Mouse (Mus musculus) forebrain, embryonic 10.5 days (tissue): ENCODE measurements around the gene Eif4e3. TPM values are rescaled to one million over a fixed set of nuclear protein-coding genes. Genes with fewer than 3 reads are reported as not detected.

Source experiments
- DNase-seq: peaks from one replicate; pipeline ENCODE4 v3.0.0-alpha.2; 2017; ENCODE audit warnings: low spot score; ENCODE audit errors: extremely low spot score
- H3K27ac ChIP-seq: fragments of 300-500 bp; sonication (generic); 2 replicates; pipeline ENCODE4 v1.5.1; 2016; ENCODE audit warnings: mild to moderate bottlenecking
- H3K27me3 ChIP-seq: fragments of 300-500 bp; sonication (generic); 2 replicates; pipeline ENCODE4 v1.6.1; 2016; ENCODE audit warnings: mild to moderate bottlenecking; ENCODE audit not compliant: poor library complexity, severe bottlenecking
- H3K36me3 ChIP-seq: fragments of 300-500 bp; sonication (generic); replicated peaks from 2 replicates; pipeline ENCODE4 v1.6.1; 2016; ENCODE audit warnings: mild to moderate bottlenecking, moderate library complexity
- H3K4me1 ChIP-seq: fragments of 300-500 bp; sonication (generic); 2 replicates; pipeline ENCODE4 v1.6.1; 2016
- H3K4me3 ChIP-seq: fragments of 300-500 bp; sonication (generic); 2 replicates; pipeline ENCODE4 v1.5.1; 2016; ENCODE audit warnings: mild to moderate bottlenecking, moderate library complexity
- H3K9me3 ChIP-seq: fragments of 300-500 bp; sonication (generic); 2 replicates; pipeline ENCODE4 v1.6.1; 2016; ENCODE audit warnings: mild to moderate bottlenecking, moderate library complexity
- WGBS: fragments of 180-500 bp; shearing (Covaris S2); methylation state at CpG from one replicate; pipeline ENCODE4 v1.1.7; 2016; 5-methylcytosine and 5-hydroxymethylcytosine counted together
- polyA plus RNA-seq: library from polyadenylated mRNA; unstranded; fragments of >200 nt; fragmentation: Nextera tagmentation; extraction: Ambion mirVana; gene quantifications from 2 replicates; pipeline ENCODE4 v1.2.1, GENCODE M21; 2016

Gene Eif4e3
- polyA plus RNA-seq, 1 experiment from 2014 or later = 12.7 TPM

DNA sequence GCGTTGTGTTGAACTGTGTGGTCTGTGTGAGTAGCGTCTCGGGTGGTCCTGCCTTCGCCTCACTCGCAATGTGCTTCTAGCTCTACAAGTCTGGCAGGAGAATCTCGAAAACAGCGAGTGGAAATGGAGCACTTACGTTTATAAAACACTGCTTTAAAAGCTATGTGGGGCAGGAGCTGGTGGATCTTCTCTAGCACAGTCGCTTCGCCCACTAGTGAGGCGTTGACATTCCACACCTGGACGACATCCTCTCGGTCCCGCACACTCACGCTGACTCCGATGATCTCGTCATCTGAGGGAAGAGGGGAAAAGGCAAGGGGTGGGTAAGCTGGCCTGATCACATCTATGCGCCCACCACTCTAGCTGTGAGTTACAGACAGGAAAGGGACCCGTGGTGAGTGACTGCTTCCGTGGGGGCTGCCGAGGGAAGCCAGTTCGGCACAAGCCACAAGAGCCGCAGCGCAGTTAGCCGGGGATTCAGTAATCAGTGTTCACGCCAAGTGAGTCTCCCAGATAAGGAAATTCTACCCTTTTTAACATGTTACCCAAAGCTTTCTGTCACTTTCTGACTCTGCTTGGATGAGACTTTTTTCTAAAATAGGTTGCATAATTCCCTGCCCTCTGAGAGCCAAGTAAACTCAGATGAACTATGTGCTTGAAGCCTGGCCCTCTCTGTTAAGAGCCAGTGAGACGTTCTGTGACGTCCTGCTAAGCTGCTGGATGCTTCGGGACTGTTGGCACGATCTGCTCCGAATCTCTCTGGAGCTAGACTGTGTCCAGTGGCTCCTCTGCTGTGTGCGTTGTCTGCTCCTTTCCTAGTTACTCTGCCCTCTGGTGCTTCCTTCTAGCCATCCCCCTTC, 34.2 kb downstream of the Eif4e3 start:
- Histone ChIP-seq H3K4me3 (no peak overlapping the region), H3K27ac (no peak overlapping the region), H3K27me3 (no peaks in the 10 kb centered on the region), H3K4me1 (peaks cover 10% of the 10 kb centered on the region), H3K9me3 (no peaks in the 10 kb centered on the region), H3K36me3 (peaks cover 22% of the 10 kb centered on the region)
- 92% methylated on average over 32 of the region's 32 CpGs for WGBS
- no peak for DNase-seq

DNA sequence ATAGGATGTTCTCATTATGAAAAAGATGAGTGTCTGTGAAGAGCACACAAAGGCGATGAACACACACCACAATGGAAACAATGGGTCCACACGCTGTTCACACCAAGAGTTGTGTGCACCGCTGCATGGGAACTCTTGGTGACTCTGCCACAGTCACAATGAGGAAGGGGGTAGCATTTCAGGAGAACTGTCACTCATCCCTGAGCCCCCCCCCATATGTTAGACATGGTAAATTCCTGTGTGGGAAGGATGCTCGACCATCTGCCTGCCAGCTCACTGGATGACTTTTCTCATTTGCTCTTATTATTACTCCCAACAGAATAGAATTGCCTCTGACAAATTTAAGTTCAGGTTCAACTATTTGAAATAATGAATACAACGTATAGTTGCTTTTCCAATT, 34.9 kb downstream of the Eif4e3 start:
- H3K27me3 ChIP-seq = no peaks in the 10 kb centered on the region
- no peak for DNase-seq
- peaks cover 22% of the 10 kb centered on the region for H3K36me3 ChIP-seq
- peaks cover 10% of the 10 kb centered on the region for H3K4me1 ChIP-seq
- no peak overlapping the region for H3K27ac ChIP-seq
- no peak overlapping the region for H3K4me3 ChIP-seq
- no peaks in the 10 kb centered on the region for H3K9me3 ChIP-seq
- WGBS = 92% methylated on average over 5 of the region's 5 CpGs

DNA sequence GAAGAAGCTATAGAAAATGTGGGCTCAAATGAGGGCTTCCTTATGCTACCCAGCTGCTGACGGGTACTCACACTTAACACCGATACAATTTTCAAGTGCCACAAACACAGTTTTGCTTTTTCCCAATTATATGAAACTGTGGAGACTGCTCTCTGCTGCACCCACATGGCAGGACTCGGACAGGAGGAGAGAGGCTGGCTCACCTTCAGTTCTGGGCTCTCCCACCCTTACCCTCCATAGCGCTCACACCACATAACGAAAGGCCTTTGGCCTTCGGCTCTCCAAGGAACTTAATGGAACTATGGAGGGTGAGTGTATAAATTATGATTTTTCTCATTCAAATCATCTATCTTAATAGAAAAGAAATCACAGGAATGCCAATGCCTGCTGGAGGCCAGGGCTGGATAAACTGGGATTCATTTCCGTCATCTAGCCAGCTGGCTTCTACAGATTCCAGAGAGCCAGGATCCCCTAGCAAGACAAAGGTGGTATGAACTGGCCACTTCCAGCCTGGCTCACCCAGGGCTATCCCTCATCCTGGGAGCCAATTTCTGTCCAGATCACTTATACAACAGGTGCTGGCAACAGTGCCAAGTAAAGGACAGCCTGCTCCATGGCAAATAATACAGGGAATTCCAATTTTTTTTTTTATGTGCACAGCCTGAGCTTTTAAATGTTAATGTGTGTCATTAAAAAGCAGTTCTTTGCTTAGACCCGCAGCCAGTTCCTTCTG, 36.7 kb downstream of the Eif4e3 start:
- Histone ChIP-seq H3K27me3 (no peaks in the 10 kb centered on the region), H3K4me1 (peaks cover 23% of the 10 kb centered on the region), H3K9me3 (no peaks in the 10 kb centered on the region), H3K36me3 (peaks cover 19% of the 10 kb centered on the region), H3K27ac (no peak overlapping the region), H3K4me3 (no peak overlapping the region)
- 80% methylated on average over 8 of the region's 8 CpGs for WGBS
- no peak for DNase-seq

DNA sequence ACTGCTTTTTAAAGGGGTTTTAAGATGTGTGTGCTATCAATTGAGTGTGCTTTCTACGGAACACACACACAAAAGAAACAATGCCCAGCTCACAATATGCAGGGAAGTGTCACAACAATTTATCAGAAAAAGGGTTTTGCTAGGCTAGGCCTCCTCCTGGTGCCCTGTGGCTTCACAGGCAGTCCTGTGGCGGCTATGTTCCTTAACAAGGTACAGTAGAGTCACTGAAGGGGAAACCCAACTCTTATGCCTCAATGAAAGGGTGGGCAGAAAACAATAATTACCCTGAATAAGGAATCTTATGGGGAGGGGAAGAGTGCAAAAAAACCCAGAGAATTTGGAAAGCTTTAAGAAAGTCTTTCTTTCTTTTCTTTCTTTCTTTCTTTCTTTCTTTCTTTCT, 40.2 kb downstream of the Eif4e3 start:
- WGBS = 46% methylated on average over 2 of the region's 2 CpGs

DNA sequence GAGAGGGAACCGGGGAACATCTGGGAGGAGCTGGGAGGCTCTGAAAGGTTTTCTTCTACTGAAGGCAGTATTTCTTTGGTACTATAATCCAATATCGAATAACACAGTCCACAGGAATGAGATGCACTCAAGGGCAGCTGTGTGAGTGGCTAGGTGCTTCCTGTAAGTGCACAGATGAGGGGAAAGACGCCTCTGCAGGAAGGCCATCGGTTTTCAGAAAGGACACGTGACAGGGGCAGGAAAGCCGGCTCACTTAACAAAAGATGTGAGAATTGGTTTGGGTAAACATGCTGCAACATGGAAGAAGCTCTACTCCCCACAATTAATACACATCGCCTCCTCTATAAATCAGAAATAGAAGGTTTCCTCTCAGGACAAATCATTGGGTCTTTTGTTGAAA, 40.8 kb downstream of the Eif4e3 start:
- 31% methylated on average over 7 of the region's 7 CpGs for WGBS
- H3K4me3 ChIP-seq = no peak overlapping the region

More for the DNA sequence above, 40.2 kb downstream of the Eif4e3 start:
- Histone ChIP-seq H3K9me3 (no peaks in the 10 kb centered on the region), H3K4me1 (peaks cover 44% of the 10 kb centered on the region), H3K27ac (0 out of 2 replicates have a peak overlapping the region, but pooled peaks have one; percentile 67), H3K27me3 (no peaks in the 10 kb centered on the region), H3K4me3 (no peak overlapping the region), H3K36me3 (peaks cover 9% of the 10 kb centered on the region)
- DNase-seq = no peak

DNA sequence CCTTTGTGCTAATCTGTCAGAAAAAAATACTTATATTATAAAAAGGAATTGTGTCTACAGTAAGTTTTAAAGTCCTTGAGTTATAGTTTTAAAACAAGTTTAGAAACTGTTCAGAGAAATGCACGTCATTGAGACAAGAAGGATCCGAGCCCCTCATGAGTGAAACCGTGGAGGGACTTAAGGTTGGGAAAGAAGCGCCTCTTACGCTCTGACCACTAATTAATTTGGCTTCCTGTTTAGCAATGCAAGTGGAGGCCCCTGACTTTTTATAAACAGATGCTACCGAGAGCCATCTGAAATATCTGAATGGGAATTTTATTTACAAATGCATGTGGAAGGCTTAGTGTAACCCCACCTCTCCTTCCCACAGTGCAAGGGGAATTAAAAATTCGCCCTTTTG, 41.3 kb downstream of the Eif4e3 start:
- H3K4me1 ChIP-seq = peaks cover 44% of the 10 kb centered on the region
- H3K4me3 ChIP-seq = no peak overlapping the region
- peak overlapping the region; percentile 67; the same call in 1 of the 2 replicates for H3K27ac ChIP-seq
- peaks cover 9% of the 10 kb centered on the region for H3K36me3 ChIP-seq
- WGBS = 44% methylated on average over 7 of the region's 7 CpGs
- H3K27me3 ChIP-seq = no peaks in the 10 kb centered on the region
- no peaks in the 10 kb centered on the region for H3K9me3 ChIP-seq
- no peak for DNase-seq

More for the DNA sequence above, 40.8 kb downstream of the Eif4e3 start:
- no peak for DNase-seq
- peak overlapping the region; percentile 67 for H3K27ac ChIP-seq
- H3K36me3 ChIP-seq = peaks cover 9% of the 10 kb centered on the region
- no peaks in the 10 kb centered on the region for H3K27me3 ChIP-seq
- no peaks in the 10 kb centered on the region for H3K9me3 ChIP-seq
- H3K4me1 ChIP-seq = peaks cover 44% of the 10 kb centered on the region

DNA sequence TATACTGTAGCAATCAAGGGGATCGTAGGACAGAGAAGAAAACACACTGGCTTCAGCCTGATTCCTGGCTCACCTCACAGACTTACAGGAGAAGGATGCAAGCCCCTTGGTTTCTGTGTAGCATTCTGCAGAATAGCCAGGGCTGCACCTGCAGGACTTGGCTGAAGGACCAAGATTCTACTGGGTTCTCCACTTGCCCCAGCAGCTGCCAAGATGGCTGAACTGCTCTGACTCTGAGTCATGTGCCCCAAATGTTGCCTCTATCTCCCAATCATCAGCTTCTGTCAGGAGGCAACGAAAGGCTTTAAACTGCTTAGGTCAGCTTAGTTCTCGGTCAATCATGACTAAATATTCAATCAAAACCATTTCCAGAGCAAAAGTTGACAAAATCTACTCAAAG, 42.0 kb downstream of the Eif4e3 start:
- Histone ChIP-seq H3K27ac (no peak overlapping the region), H3K4me1 (peaks cover 48% of the 10 kb centered on the region), H3K27me3 (no peaks in the 10 kb centered on the region), H3K4me3 (no peak overlapping the region), H3K36me3 (peaks cover 9% of the 10 kb centered on the region), H3K9me3 (no peaks in the 10 kb centered on the region)
- no peak for DNase-seq
- 90% methylated on average over 3 of the region's 3 CpGs for WGBS

DNA sequence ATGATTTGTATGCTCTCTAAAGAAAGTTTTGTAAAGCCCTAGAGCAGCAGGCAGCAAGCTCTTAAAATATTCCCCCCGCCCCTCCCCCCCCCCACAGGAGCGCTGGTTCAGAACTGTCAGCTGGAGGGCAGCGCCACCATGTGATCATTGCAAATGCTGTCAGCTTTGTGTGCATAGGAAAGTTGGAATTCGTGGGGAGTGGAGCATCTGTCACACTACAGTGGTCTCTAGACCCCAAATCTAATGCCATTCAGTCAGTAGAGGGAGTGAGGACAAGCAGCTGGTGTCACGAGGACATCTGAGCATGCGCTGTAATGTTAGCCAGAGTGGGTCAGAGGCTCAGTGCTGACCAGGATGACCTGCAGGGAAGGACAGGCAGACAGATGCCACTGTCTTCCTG, 42.9 kb downstream of the Eif4e3 start:
- DNase-seq = peak; percentile 28
- Histone ChIP-seq H3K4me1 (peaks cover 48% of the 10 kb centered on the region), H3K4me3 (no peak overlapping the region), H3K27ac (no peak overlapping the region), H3K36me3 (peaks cover under 1% of the 10 kb centered on the region), H3K9me3 (no peaks in the 10 kb centered on the region), H3K27me3 (no peaks in the 10 kb centered on the region)
- 19% methylated on average over 6 of the region's 6 CpGs for WGBS

DNA sequence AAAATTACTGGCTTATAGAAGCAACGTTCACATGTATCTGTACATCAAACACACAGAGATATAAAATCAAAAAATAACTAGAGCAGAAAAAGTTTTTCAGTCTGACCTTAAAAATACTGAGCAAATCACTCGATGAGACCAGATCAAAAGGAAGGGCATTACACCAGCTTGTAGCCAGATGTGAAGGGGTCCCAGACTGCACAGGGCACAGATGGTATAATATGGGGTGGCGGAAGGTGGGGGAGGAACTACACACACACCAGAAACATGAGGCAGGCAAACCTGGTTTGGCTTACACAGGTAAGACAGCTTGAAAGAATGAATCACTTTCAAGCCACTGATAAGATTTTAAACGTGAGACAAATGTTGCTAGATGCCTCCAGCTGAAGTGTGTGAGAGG, 45.4 kb downstream of the Eif4e3 start:
- Histone ChIP-seq H3K27ac (no peak overlapping the region), H3K27me3 (peaks cover 18% of the 10 kb centered on the region; the same call in 1 of the 2 replicates), H3K36me3 (no peaks in the 10 kb centered on the region), H3K9me3 (no peaks in the 10 kb centered on the region), H3K4me3 (no peak overlapping the region), H3K4me1 (peaks cover 54% of the 10 kb centered on the region)
- WGBS = 84% methylated on average over 4 of the region's 4 CpGs
- no peak for DNase-seq

DNA sequence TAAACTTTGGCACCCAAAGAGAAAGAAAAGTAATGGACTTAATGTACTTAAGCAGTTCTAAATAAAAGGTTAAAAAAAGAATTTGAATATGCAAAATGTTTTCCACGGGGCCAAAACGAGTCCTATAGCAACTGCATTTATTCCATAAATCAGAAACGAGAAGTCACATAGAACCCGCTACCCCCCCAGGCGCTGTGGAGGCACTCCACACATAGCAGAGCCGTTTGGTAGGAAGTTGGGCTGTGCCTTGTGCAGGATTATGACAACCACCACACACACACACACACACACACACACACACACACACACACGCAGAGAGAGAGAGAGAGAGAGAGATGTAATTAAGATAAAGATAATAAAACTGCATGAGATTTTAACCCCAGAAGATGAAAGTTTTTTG, 46.1 kb downstream of the Eif4e3 start:
- H3K27me3 ChIP-seq = peaks cover 19% of the 10 kb centered on the region; the same call in 1 of the 2 replicates
- no peak overlapping the region for H3K4me3 ChIP-seq
- H3K27ac ChIP-seq = no peak overlapping the region
- 81% methylated on average over 7 of the region's 7 CpGs for WGBS
- no peaks in the 10 kb centered on the region for H3K36me3 ChIP-seq
- H3K4me1 ChIP-seq = peaks cover 54% of the 10 kb centered on the region
- DNase-seq = no peak
- H3K9me3 ChIP-seq = no peaks in the 10 kb centered on the region

DNA sequence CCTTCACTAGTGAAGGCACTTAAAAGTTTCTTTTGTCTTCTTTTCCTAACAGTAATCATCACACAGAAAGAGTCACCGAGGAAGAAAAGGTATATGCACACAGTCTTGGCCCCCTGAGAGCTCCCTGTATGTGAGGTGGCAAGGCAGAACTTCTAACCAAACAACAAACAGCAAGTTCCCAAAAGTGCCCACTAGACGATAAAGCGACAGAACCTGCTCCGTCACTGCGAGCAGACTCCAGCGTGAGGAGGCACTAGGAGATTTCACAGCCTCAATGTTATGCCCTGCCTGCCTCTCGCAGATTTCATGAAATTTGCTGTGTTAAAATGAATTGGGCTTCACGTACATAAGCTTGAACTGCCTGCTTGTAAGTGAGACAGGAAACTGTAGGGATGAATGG, 46.6 kb downstream of the Eif4e3 start:
- Histone ChIP-seq H3K4me1 (peaks cover 55% of the 10 kb centered on the region), H3K9me3 (no peaks in the 10 kb centered on the region), H3K4me3 (no peak overlapping the region), H3K27me3 (peaks cover 20% of the 10 kb centered on the region), H3K36me3 (no peaks in the 10 kb centered on the region), H3K27ac (no peak overlapping the region)
- DNase-seq = no peak
- 77% methylated on average over 8 of the region's 8 CpGs for WGBS

DNA sequence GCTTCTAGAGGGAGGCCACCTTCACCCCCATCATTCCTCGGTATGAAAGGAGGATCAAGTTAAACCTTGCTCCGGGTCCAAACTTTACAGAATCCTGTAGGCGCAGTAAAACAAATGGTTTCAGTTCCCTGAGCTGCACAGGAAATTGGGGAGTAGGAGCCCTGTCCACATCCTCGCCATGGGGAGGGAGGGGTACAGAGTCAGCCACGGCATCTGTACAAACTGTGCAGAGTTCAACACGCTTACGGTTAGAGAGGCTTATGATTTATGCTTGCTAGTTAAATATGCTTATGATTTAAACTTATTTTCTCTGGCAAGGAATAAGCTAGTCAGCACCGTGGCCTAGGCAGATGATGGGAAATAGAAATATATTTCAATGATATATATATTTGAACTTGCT, 47.1 kb downstream of the Eif4e3 start:
- Histone ChIP-seq H3K4me1 (peaks cover 56% of the 10 kb centered on the region), H3K4me3 (no peak overlapping the region), H3K9me3 (no peaks in the 10 kb centered on the region), H3K27me3 (peaks cover 25% of the 10 kb centered on the region), H3K36me3 (no peaks in the 10 kb centered on the region), H3K27ac (no peak overlapping the region)
- 78% methylated on average over 8 of the region's 8 CpGs for WGBS
- DNase-seq = no peak

DNA sequence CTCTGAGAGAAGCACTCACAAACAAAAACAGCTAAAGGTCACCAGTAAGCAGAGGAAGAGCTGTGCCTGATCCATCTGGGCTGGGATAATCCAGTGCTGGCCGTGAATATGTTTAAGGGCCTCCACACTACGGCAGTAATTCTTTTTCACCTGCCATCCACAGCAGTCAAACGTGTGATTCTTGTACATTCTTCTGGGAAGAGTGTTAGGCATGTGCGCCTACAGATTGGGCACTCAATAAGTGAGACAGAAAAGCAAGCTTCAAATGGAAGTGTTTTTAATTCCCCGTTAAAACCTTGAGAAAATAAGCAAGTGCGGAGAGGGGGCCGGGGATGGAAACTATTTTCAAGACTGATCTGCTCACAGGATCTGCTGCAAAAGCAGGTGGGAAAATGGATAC, 48.7 kb downstream of the Eif4e3 start:
- H3K4me1 ChIP-seq = peaks cover 47% of the 10 kb centered on the region
- H3K27me3 ChIP-seq = peaks cover 39% of the 10 kb centered on the region
- no peaks in the 10 kb centered on the region for H3K9me3 ChIP-seq
- 77% methylated on average over 7 of the region's 7 CpGs for WGBS
- H3K27ac ChIP-seq = no peak overlapping the region
- DNase-seq = no peak
- no peak overlapping the region for H3K4me3 ChIP-seq
- H3K36me3 ChIP-seq = no peaks in the 10 kb centered on the region
